Mouse (Mus musculus): ENCODE measurements around the gene Trim8. TPM values are rescaled to one million over a fixed set of nuclear protein-coding genes. Genes with fewer than 3 reads are reported as not detected.

Gene Trim8
- polyA plus RNA-seq, 1 experiment from 2014 or later, result 17.8 TPM

- H3K27ac ChIP-seq (replicated peaks; ENCODE audit: low read depth, low read length), result no peak overlapping the region; the same call in 1 of the 2 replicates
These were observed 15.4 kb downstream of the Trim8 start for GRCm38 (mm10) chr19:46516667-46517528.

GRCm38 (mm10) chr19:46517529-46518351, 16.2 kb downstream of the Trim8 start:
- peak overlapping the region; percentile 10; the same call in 1 of the 2 replicates for H3K4me3 ChIP-seq (ENCODE audit: low read depth, low read length)
- peaks cover 23% of the 10 kb centered on the region for H3K36me3 ChIP-seq (replicated peaks; ENCODE audit: control insufficient read depth, insufficient read depth, low read depth, low read length)
- peaks cover 14% of the 10 kb centered on the region for H3K4me1 ChIP-seq (ENCODE audit: control insufficient read depth, insufficient read depth, low read length)
- no peaks in the 10 kb centered on the region for H3K9me3 ChIP-seq (replicated peaks; ENCODE audit: control insufficient read depth, low read length)
- peak overlapping the region; percentile 35 for H3K27ac ChIP-seq (replicated peaks; ENCODE audit: low read depth, low read length)
- peak; percentile 30 for ATAC-seq (replicated peaks; ENCODE audit: insufficient number of reproducible peaks, low FRiP score, low TSS enrichment, low read depth)
- peak overlapping the region; percentile 39; the same call in 1 of the 2 replicates for H3K9ac ChIP-seq (replicated peaks; ENCODE audit: low read length)
- no peaks in the 10 kb centered on the region for H3K27me3 ChIP-seq (ENCODE audit: control insufficient read depth, insufficient read depth, low read length)
- 38% methylated on average over 9 of the region's 14 CpGs for WGBS
- DNase-seq (ENCODE audit: low spot score), result peak; percentile 59
- H3K4me2 ChIP-seq (ENCODE audit: low read depth, low read length), result peak overlapping the region; percentile 45

More at GRCm38 (mm10) chr19:46516667-46517528, 15.4 kb downstream of the Trim8 start:
- Histone ChIP-seq H3K9ac (replicated peaks; ENCODE audit: low read length) (no peak overlapping the region), H3K36me3 (replicated peaks; ENCODE audit: control insufficient read depth, insufficient read depth, low read depth, low read length) (peaks cover 23% of the 10 kb centered on the region), H3K4me1 (ENCODE audit: control insufficient read depth, insufficient read depth, low read length) (peaks cover 14% of the 10 kb centered on the region), H3K4me3 (ENCODE audit: low read depth, low read length) (no peak overlapping the region), H3K27me3 (ENCODE audit: control insufficient read depth, insufficient read depth, low read length) (no peaks in the 10 kb centered on the region), H3K4me2 (ENCODE audit: low read depth, low read length) (no peak overlapping the region), H3K9me3 (replicated peaks; ENCODE audit: control insufficient read depth, low read length) (no peaks in the 10 kb centered on the region)
- ATAC-seq (replicated peaks; ENCODE audit: insufficient number of reproducible peaks, low FRiP score, low TSS enrichment, low read depth), result no peak
- no peak for DNase-seq (ENCODE audit: low spot score)
- 67% methylated on average over 3 of the region's 3 CpGs for WGBS

- Histone ChIP-seq H3K36me3 (replicated peaks; ENCODE audit: control insufficient read depth, insufficient read depth, low read depth, low read length) (peaks cover 18% of the 10 kb centered on the region), H3K9me3 (replicated peaks; ENCODE audit: control insufficient read depth, low read length) (no peaks in the 10 kb centered on the region), H3K4me3 (ENCODE audit: low read depth, low read length) (peak overlapping the region; percentile 10; the same call in 1 of the 2 replicates), H3K9ac (replicated peaks; ENCODE audit: low read length) (peak overlapping the region; percentile 39; the same call in 1 of the 2 replicates), H3K4me1 (ENCODE audit: control insufficient read depth, insufficient read depth, low read length) (peaks cover 14% of the 10 kb centered on the region), H3K27ac (replicated peaks; ENCODE audit: low read depth, low read length) (peak overlapping the region; percentile 35), H3K4me2 (ENCODE audit: low read depth, low read length) (peak overlapping the region; percentile 45), H3K27me3 (ENCODE audit: control insufficient read depth, insufficient read depth, low read length) (no peaks in the 10 kb centered on the region)
- WGBS, result 0% methylated on average over 8 of the region's 13 CpGs
- ATAC-seq (replicated peaks; ENCODE audit: insufficient number of reproducible peaks, low FRiP score, low TSS enrichment, low read depth) (peak; percentile 47), DNase-seq (ENCODE audit: low spot score) (peak; percentile 72)
These were observed 16.9 kb downstream of the Trim8 start for GRCm38 (mm10) chr19:46518352-46518787.

GRCm38 (mm10) chr19:46518828-46519621, 17.5 kb downstream of the Trim8 start:
- Histone ChIP-seq H3K4me3 (ENCODE audit: low read depth, low read length) (no peak overlapping the region), H3K27ac (replicated peaks; ENCODE audit: low read depth, low read length) (no peak overlapping the region), H3K9ac (replicated peaks; ENCODE audit: low read length) (no peak overlapping the region), H3K27me3 (ENCODE audit: control insufficient read depth, insufficient read depth, low read length) (no peaks in the 10 kb centered on the region), H3K4me2 (ENCODE audit: low read depth, low read length) (peak overlapping the region; percentile 45), H3K36me3 (replicated peaks; ENCODE audit: control insufficient read depth, insufficient read depth, low read depth, low read length) (peaks cover 14% of the 10 kb centered on the region), H3K9me3 (replicated peaks; ENCODE audit: control insufficient read depth, low read length) (no peaks in the 10 kb centered on the region), H3K4me1 (ENCODE audit: control insufficient read depth, insufficient read depth, low read length) (peaks cover 17% of the 10 kb centered on the region)
- WGBS, result 9% methylated on average over 5 of the region's 5 CpGs
- no peak for ATAC-seq (replicated peaks; ENCODE audit: insufficient number of reproducible peaks, low FRiP score, low TSS enrichment, low read depth)
- DNase-seq (ENCODE audit: low spot score), result no peak

- no peak for ATAC-seq (replicated peaks; ENCODE audit: insufficient number of reproducible peaks, low FRiP score, low TSS enrichment, low read depth)
- no peaks in the 10 kb centered on the region for H3K27me3 ChIP-seq (ENCODE audit: control insufficient read depth, insufficient read depth, low read length)
- H3K4me1 ChIP-seq (ENCODE audit: control insufficient read depth, insufficient read depth, low read length), result peaks cover 34% of the 10 kb centered on the region
These were observed 20.2 kb downstream of the Trim8 start for GRCm38 (mm10) chr19:46521698-46522097.

GRCm38 (mm10) chr19:46522433-46523044, 21.0 kb downstream of the Trim8 start:
- Histone ChIP-seq H3K27ac (replicated peaks; ENCODE audit: low read depth, low read length) (no peak overlapping the region), H3K27me3 (ENCODE audit: control insufficient read depth, insufficient read depth, low read length) (no peaks in the 10 kb centered on the region), H3K4me1 (ENCODE audit: control insufficient read depth, insufficient read depth, low read length) (peaks cover 33% of the 10 kb centered on the region), H3K4me3 (ENCODE audit: low read depth, low read length) (no peak overlapping the region), H3K9ac (replicated peaks; ENCODE audit: low read length) (no peak overlapping the region), H3K9me3 (replicated peaks; ENCODE audit: control insufficient read depth, low read length) (no peaks in the 10 kb centered on the region), H3K4me2 (ENCODE audit: low read depth, low read length) (no peak overlapping the region), H3K36me3 (replicated peaks; ENCODE audit: control insufficient read depth, insufficient read depth, low read depth, low read length) (no peaks in the 10 kb centered on the region)
- DNase-seq (ENCODE audit: low spot score) (no peak), ATAC-seq (replicated peaks; ENCODE audit: insufficient number of reproducible peaks, low FRiP score, low TSS enrichment, low read depth) (no peak)
- 40% methylated on average over 15 of the region's 15 CpGs for WGBS

More at GRCm38 (mm10) chr19:46521698-46522097, 20.2 kb downstream of the Trim8 start:
- no peak for DNase-seq (ENCODE audit: low spot score)
- Histone ChIP-seq H3K9me3 (replicated peaks; ENCODE audit: control insufficient read depth, low read length) (no peaks in the 10 kb centered on the region), H3K36me3 (replicated peaks; ENCODE audit: control insufficient read depth, insufficient read depth, low read depth, low read length) (no peaks in the 10 kb centered on the region; the same call in 1 of the 2 replicates), H3K9ac (replicated peaks; ENCODE audit: low read length) (no peak overlapping the region), H3K4me2 (ENCODE audit: low read depth, low read length) (no peak overlapping the region), H3K27ac (replicated peaks; ENCODE audit: low read depth, low read length) (no peak overlapping the region), H3K4me3 (ENCODE audit: low read depth, low read length) (no peak overlapping the region)

GRCm38 (mm10) chr19:46523131-46523479, 21.6 kb downstream of the Trim8 start:
- peak overlapping the region; percentile 30; the same call in 1 of the 2 replicates for H3K27ac ChIP-seq (replicated peaks; ENCODE audit: low read depth, low read length)
- H3K9me3 ChIP-seq (replicated peaks; ENCODE audit: control insufficient read depth, low read length), result no peaks in the 10 kb centered on the region
- ATAC-seq (replicated peaks; ENCODE audit: insufficient number of reproducible peaks, low FRiP score, low TSS enrichment, low read depth), result no peak
- no peak for DNase-seq (ENCODE audit: low spot score)
- H3K27me3 ChIP-seq (ENCODE audit: control insufficient read depth, insufficient read depth, low read length), result no peaks in the 10 kb centered on the region
- peaks cover 28% of the 10 kb centered on the region for H3K4me1 ChIP-seq (ENCODE audit: control insufficient read depth, insufficient read depth, low read length)
- H3K4me3 ChIP-seq (ENCODE audit: low read depth, low read length), result no peak overlapping the region
- H3K9ac ChIP-seq (replicated peaks; ENCODE audit: low read length), result no peak overlapping the region; the same call in 1 of the 2 replicates
- H3K4me2 ChIP-seq (ENCODE audit: low read depth, low read length), result no peak overlapping the region; the same call in 1 of the 2 replicates
- H3K36me3 ChIP-seq (replicated peaks; ENCODE audit: control insufficient read depth, insufficient read depth, low read depth, low read length), result no peaks in the 10 kb centered on the region
